Mouse (Mus musculus) mesoderm, embryonic 11.5 days (tissue): ENCODE data around the gene Rabgap1l.

Experiments
- DNase-seq: peaks from one replicate; pipeline ENCODE4 v3.0.0-alpha.2; 2012; ENCODE audit warnings: low read depth, low spot score

The Rabgap1l gene

GRCm38 (mm10) chr1:160787926-160788325, 5.1 kb downstream of the Rabgap1l start:
- DNase-seq = no peak

DNA sequence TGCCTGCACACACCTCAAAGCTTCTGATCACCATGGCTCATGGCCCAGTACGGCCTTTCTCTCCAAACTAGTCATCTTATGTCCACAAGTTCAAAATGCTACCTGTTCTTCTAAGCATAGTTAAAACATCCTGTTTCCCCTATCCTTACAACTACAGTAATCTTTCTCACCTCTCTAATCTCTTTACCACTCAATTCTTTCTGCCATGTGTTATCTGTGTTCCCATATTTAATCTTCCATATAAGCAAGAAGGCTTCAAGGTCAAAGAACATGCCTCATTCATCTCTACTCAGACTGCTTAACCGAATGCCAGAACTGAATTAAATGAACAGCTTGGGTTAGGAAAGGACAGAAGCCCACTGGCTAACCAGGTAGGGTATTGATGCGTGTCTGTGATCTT, 5.8 kb downstream of the Rabgap1l start:
- DNase-seq = no peak

DNA sequence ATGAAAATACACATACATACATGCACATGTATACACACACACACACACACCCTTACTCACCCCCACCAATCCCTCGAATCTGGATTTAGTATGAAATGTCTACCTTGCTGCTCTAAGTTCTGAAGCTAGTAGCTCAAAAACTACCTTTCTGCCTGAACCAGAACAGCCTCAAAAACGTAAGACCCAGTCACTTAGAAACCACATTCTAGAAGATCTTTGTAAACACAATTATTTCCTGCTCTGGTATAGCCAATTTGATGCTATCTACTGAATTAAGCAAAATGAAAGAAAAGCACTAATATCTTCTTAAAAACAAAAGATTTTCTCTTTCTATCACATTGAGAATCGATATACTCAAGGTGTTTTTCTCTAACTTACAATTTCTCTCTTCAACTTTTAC, 6.4 kb downstream of the Rabgap1l start:
- no peak for DNase-seq

GRCm38 (mm10) chr1:160785681-160786225, 7.3 kb downstream of the Rabgap1l start:
- DNase-seq = no peak

DNA sequence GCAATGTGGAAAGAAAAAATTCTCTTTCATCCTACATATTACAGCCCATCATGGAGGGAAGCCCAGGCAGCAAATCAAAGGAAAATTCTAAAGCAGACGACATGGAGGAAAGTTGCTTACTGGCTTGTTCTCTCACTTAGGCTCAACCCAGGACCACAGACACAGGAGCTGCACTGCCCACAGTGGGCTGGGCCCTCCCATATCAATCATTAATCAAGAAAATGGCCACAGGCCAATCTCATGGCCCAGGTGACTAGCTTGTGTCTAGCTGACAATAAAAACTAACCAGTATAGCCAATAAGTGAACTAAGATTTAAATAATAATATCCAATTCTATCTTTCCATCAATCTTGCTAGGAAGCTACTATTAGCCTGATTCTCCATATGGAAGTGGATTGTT, 8.9 kb downstream of the Rabgap1l start:
- no peak for DNase-seq

DNA sequence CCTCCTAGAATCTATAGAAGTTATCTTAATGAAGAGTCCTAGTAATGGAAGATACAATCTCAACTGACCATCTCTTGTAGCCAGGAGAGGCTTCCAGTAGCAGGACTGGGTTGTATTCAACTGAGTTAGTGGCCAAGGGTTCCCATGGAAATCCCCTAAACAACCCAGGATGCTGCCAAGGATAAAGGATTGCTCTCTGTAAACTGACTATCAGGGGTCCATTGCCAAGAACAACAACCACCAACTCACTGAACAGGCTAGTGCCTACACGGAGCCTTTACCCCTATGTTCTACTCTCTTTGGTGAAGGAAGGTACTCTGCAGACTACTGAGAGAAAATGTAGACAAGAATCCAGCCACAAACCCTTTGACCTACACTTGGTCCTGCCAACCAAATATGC, 18.8 kb downstream of the Rabgap1l start:
- no peak for DNase-seq

DNA sequence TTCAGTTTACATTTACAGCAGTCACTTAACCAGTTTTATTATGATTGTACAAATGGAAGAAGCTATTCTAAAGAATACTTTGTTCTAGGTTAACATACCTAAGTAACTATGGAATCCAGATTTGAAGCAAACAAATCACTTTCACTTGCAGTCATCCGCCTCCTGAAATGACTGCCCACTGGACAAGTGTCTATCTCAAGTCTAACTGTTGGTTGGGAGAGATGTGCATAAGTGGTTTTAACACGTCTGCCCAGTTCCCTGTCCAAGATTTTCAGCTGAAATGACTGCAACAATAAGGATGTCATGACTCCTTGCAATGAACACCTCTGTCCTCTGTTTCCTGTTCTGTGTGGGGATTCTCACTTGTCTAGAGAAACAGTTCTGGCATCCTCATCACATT, 27.4 kb downstream of the Rabgap1l start:
- DNase-seq = no peak

DNA sequence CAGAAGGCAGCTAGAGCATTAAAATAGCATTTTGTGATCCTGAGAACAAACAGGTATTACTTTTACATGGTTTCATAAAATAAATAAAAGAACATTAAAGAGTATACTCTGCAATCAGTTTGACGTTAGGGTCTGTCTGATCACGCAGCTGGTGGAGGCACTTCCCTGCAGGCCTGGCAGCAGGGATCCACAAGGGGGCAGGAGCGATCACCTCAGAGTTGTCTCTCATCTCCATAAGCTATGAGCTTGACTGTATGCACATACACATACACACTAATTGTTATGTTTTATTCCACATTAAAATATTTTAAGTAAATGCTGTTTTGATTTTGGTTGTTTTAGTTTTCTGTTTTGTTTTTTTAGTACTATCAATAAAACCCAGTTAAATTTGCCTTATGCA, 34.8 kb downstream of the Rabgap1l start:
- DNase-seq = peak; percentile 37

DNA sequence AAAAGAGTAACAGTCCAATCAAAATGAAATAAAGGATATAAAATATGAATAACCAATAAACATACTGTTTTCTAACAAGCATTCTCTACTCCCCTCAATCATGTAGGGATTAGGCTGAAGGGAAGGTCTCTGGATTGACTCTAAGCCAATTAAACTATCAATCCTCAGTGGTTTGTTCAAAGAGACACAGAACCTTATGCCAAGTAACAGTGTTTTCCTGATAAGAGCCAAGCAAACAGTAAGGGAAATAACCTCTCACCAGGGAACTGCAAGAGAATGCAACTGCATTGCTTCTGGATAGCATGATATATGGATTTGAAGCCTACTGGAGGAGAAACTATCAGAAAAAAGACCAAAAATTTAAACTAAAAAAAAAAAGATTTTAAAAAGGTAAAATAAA, 37.7 kb downstream of the Rabgap1l start:
- DNase-seq = no peak

- no peak for DNase-seq
These were observed 42.4 kb downstream of the Rabgap1l start for GRCm38 (mm10) chr1:160750629-160751028.

GRCm38 (mm10) chr1:160746786-160747185, 46.2 kb downstream of the Rabgap1l start:
- DNase-seq = no peak

- DNase-seq = no peak
These were observed 47.6 kb downstream of the Rabgap1l start for GRCm38 (mm10) chr1:160745238-160745930.

DNA sequence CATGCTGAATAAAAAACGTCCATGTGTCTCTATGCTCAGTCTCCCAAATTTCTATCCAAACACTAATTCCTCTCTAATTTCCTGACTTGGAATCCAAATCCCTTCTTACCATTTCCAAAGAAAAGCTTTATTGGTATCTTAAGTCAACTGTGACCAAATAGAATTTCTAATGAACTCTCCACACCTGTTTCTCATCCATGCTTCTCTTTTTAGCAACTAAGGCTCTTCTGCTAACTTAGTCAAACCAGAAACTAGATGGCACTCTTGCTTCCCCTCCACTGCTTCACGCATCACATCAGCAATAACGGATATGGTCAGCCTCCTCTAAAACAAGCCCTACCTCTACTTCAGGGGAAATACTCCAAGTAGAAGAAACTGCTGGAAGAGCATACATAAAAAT, 49.0 kb downstream of the Rabgap1l start:
- DNase-seq = no peak

- peak; percentile 70 for DNase-seq
These were observed 49.8 kb downstream of the Rabgap1l start for GRCm38 (mm10) chr1:160743229-160743628.

- no peak for DNase-seq
These were observed 52.4 kb downstream of the Rabgap1l start for GRCm38 (mm10) chr1:160740650-160741049.

DNA sequence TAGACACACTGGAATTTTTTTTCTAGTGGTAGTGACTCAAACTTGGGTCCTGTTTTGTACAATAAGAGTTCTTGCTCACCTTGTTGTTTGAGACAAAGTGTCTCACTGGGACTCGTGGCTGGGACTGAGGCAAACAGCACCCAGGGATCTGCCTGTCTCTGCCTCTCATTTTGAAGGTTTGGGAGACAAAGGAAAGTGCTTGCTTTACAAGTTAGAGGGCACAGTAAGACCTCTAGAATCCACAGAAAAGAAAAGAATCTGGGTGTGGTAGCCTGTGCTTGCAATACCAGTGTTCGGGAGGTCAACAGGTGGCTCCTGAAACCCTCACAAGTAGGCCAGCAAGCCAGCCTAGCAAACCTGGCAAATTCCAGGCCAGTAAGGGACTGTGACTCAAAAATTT, 58.3 kb downstream of the Rabgap1l start:
- DNase-seq = no peak

GRCm38 (mm10) chr1:160729944-160730343, 63.1 kb downstream of the Rabgap1l start:
- no peak for DNase-seq

DNA sequence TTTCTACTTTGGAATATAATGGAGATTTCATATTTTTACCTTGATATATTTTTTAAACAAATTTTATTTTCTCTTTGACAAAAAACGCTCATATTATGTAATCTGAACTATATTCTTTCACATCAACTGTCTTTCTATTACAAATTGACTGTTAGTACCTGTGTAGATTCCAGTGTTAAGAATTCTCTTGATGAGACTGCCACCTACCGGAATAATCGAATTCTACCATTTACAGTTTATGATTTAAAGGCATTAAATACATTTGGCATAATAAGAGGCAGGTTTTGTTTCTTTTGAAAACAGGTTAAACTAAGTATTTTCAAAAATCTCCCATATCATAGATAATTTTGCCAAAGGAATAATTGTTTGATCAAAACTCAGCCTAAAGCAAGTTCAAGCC, 75.3 kb downstream of the Rabgap1l start:
- DNase-seq = peak; percentile 35

DNA sequence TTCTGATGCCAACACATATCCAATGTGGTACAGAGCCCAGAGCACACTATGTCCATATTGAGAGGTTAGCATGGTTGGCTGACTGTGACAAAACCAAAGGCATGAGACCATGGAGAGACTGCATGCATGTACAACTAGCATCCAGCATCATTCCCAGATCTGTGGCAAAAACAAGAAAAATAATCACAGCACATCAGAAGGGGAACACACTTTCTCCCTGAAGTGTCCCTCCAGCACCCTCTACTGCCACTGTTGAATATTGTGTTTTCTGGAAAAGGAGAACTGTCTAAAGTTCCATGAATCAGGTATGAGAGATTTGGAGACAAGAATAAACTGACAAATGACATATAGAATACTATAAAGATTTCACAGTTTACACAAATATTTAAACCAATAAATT, 78.3 kb downstream of the Rabgap1l start:
- DNase-seq = peak; percentile 3

GRCm38 (mm10) chr1:160713887-160714286, 79.1 kb downstream of the Rabgap1l start:
- DNase-seq = no peak

GRCm38 (mm10) chr1:160713383-160713782, 79.6 kb downstream of the Rabgap1l start:
- no peak for DNase-seq

- no peak for DNase-seq
These were observed 82.5 kb downstream of the Rabgap1l start for GRCm38 (mm10) chr1:160710539-160710938.

- DNase-seq = no peak
These were observed 88.4 kb downstream of the Rabgap1l start for GRCm38 (mm10) chr1:160704596-160704995.

GRCm38 (mm10) chr1:160703813-160704212, 89.2 kb downstream of the Rabgap1l start:
- no peak for DNase-seq
